Mouse (Mus musculus): ENCODE measurements around the gene Gpx5. TPM values are rescaled to one million over a fixed set of nuclear protein-coding genes. Genes with fewer than 3 reads are reported as not detected.

Gene Gpx5
- polyA plus RNA-seq, 1 experiment, result not detected

- Histone ChIP-seq H3K4me1 (ENCODE audit: control insufficient read depth, insufficient read depth, low read length) (no peaks in the 10 kb centered on the region), H3K4me3 (ENCODE audit: insufficient read depth, low read length) (no peak overlapping the region), H3K27ac (ENCODE audit: insufficient read depth, low read depth, low read length) (no peak overlapping the region)
- TF ChIP-seq POLR2A (IDR thresholded peaks at IDR 0.05; ENCODE audit: borderline replicate concordance, low read depth, low read length), result no peak
- no peak for TF ChIP-seq CTCF (IDR thresholded peaks at IDR 0.05; ENCODE audit: low read depth, low read length)
Observed at GRCm38 (mm10) chr13:21312854-21313253, 20.3 kb upstream of the Gpx5 start.

GRCm38 (mm10) chr13:21311926-21312325 is 19.4 kb upstream of the Gpx5 start, which contains the start of gene Gpx6:
Gene Gpx6 (plus strand): TSS chr13:21312125.
- H3K4me1 ChIP-seq (ENCODE audit: control insufficient read depth, insufficient read depth, low read length), result no peaks in the 10 kb centered on the region

DNA sequence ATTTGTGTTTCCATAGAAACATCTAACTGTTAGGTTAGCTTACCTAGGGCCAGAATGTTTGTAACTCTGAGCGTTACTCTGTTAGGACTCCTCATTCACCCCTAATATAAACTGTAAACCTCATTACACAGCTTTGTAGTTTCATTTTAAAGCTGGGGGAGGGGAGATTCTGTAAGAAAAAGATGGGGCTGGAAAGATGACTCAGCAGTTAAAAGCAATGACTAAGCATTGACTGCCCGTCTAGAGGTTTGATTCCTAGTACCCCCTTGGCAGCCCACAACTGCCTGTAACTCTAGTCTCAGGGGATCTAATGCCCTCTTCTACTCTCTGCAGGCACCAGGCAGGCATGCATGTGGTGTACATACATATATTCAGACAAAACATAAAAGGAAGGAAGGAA is 17.3 kb upstream of the Gpx5 start:
- H3K27ac ChIP-seq (ENCODE audit: insufficient read depth, low read depth, low read length), result no peak overlapping the region
- H3K4me1 ChIP-seq (ENCODE audit: control insufficient read depth, insufficient read depth, low read length), result no peaks in the 10 kb centered on the region
- H3K4me3 ChIP-seq (ENCODE audit: insufficient read depth, low read length), result no peak overlapping the region
- TF ChIP-seq CTCF (IDR thresholded peaks at IDR 0.05; ENCODE audit: low read depth, low read length) (no peak), POLR2A (IDR thresholded peaks at IDR 0.05; ENCODE audit: borderline replicate concordance, low read depth, low read length) (no peak)

More at GRCm38 (mm10) chr13:21311926-21312325, 19.4 kb upstream of the Gpx5 start, which contains the start of gene Gpx6:
- Histone ChIP-seq H3K27ac (ENCODE audit: insufficient read depth, low read depth, low read length) (no peak within 1 kb of the TSS), H3K4me3 (ENCODE audit: insufficient read depth, low read length) (no peak within 1 kb of the TSS)
- TF ChIP-seq POLR2A (IDR thresholded peaks at IDR 0.05; ENCODE audit: borderline replicate concordance, low read depth, low read length) (no peak), CTCF (IDR thresholded peaks at IDR 0.05; ENCODE audit: low read depth, low read length) (no peak)

DNA sequence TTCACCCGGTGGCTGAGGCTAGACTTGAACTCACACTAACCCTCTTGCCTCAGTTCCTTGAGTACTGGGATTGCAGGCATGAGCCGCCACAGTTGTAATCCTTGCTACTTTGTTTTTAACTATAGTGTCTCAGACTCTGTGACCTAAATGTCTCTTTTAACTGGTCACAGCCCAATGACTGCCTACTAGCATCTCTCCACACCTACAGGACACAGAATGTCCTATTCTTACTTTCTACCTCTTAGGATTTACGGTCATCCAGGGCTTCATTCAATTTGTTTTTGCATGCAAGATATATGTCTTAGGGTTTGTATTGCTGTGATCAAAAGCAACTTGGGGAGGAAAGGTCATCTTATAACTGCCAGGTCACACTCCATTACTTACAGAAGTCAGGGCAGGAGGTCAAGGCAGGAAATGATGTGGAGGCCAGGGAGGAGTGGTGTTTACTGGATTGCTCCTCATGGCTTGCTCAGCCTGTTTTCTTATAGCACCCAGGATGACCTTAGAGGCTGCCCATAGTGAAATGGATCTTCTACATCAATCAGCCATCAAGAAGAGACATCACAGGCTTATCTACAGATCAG is 12.0 kb upstream of the Gpx5 start:
- Histone ChIP-seq H3K4me1 (ENCODE audit: control insufficient read depth, insufficient read depth, low read length) (no peaks in the 10 kb centered on the region), H3K27ac (ENCODE audit: insufficient read depth, low read depth, low read length) (no peak overlapping the region), H3K4me3 (ENCODE audit: insufficient read depth, low read length) (no peak overlapping the region)
- TF ChIP-seq POLR2A (IDR thresholded peaks at IDR 0.05; ENCODE audit: borderline replicate concordance, low read depth, low read length), result no peak
- TF ChIP-seq CTCF (IDR thresholded peaks at IDR 0.05; ENCODE audit: low read depth, low read length), result no peak

DNA sequence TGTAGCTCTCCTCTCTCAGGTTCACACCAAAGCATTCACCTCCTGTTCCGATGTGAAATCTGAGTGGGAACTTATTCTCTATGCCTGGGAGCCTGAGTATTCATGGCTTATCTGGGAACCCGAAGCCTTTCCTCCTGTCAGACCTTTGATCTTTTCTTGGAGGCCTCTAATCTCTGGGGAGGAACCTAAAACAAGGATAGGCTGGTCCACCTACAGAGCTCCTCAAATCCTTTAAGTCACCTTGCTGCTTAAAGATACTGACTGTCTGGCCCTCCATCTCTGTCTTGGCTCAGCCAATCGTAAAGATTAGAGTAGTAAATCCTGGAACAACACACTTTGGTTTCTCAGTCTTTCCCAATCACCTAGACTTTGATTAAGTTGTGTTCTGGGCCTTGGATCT is 6.0 kb upstream of the Gpx5 start:
- H3K27ac ChIP-seq (ENCODE audit: insufficient read depth, low read depth, low read length), result no peak overlapping the region
- TF ChIP-seq POLR2A (IDR thresholded peaks at IDR 0.05; ENCODE audit: borderline replicate concordance, low read depth, low read length), result no peak
- no peak for TF ChIP-seq CTCF (IDR thresholded peaks at IDR 0.05; ENCODE audit: low read depth, low read length)
- no peak overlapping the region for H3K4me3 ChIP-seq (ENCODE audit: insufficient read depth, low read length)
- no peaks in the 10 kb centered on the region for H3K4me1 ChIP-seq (ENCODE audit: control insufficient read depth, insufficient read depth, low read length)

DNA sequence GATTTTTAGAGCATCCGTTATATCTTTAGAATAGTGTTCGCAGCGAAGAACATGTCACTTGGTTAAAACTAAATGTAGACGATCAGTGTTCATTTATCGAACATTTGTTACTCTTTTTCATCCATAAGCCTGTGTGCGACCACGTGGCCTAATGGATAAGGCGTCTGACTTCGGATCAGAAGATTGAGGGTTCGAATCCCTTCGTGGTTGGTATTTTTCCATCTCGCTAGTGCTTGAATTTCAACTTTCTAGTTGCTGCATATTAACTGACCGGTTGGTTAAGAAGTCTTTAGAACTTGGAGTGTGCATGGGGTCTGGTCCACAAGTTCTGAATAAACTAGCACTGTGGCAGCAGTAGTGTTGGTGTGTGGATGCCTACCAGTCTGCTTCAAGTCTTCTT is 13.0 kb downstream of the Gpx5 start:
- Histone ChIP-seq H3K4me1 (ENCODE audit: control insufficient read depth, insufficient read depth, low read length) (no peaks in the 10 kb centered on the region; the same call in 1 of the 2 replicates), H3K27ac (ENCODE audit: insufficient read depth, low read depth, low read length) (no peak overlapping the region), H3K4me3 (ENCODE audit: insufficient read depth, low read length) (peak overlapping the region; percentile 54)
- TF ChIP-seq CTCF (IDR thresholded peaks at IDR 0.05; ENCODE audit: low read depth, low read length) (no peak), POLR2A (IDR thresholded peaks at IDR 0.05; ENCODE audit: borderline replicate concordance, low read depth, low read length) (no peak)

- Histone ChIP-seq H3K4me3 (ENCODE audit: insufficient read depth, low read length) (peak overlapping the region; percentile 54), H3K4me1 (ENCODE audit: control insufficient read depth, insufficient read depth, low read length) (no peaks in the 10 kb centered on the region; the same call in 1 of the 2 replicates), H3K27ac (ENCODE audit: insufficient read depth, low read depth, low read length) (no peak overlapping the region)
- TF ChIP-seq POLR2A (IDR thresholded peaks at IDR 0.05; ENCODE audit: borderline replicate concordance, low read depth, low read length), result no peak
- TF ChIP-seq CTCF (IDR thresholded peaks at IDR 0.05; ENCODE audit: low read depth, low read length), result no peak
Observed at GRCm38 (mm10) chr13:21279076-21279475, 13.5 kb downstream of the Gpx5 start.

DNA sequence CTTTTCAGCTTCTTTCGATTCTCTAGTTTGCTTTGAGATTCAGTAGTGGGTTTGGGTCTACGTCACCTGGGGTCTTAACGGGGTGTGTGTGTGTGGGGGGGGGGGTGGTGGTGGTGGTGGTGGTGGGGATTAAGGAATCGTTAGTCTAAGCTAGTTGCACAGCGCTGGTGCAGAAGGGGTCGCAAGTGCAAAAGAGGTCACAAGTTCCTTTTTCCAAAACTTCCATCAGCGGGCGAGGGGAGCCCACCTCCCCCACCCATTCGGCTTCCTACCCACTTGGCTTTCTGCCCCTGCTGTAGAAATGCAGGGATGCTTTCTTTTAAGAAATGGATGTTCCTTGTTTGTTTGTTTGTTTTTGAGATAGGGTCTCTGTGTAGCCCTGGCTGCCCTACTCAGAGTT is 16.0 kb downstream of the Gpx5 start:
- TF ChIP-seq POLR2A (IDR thresholded peaks at IDR 0.05; ENCODE audit: borderline replicate concordance, low read depth, low read length), result no peak
- no peak for TF ChIP-seq CTCF (IDR thresholded peaks at IDR 0.05; ENCODE audit: low read depth, low read length)
- H3K4me3 ChIP-seq (ENCODE audit: insufficient read depth, low read length), result peak overlapping the region; percentile 68
- H3K27ac ChIP-seq (ENCODE audit: insufficient read depth, low read depth, low read length), result no peak overlapping the region
- no peaks in the 10 kb centered on the region; the same call in 1 of the 2 replicates for H3K4me1 ChIP-seq (ENCODE audit: control insufficient read depth, insufficient read depth, low read length)

DNA sequence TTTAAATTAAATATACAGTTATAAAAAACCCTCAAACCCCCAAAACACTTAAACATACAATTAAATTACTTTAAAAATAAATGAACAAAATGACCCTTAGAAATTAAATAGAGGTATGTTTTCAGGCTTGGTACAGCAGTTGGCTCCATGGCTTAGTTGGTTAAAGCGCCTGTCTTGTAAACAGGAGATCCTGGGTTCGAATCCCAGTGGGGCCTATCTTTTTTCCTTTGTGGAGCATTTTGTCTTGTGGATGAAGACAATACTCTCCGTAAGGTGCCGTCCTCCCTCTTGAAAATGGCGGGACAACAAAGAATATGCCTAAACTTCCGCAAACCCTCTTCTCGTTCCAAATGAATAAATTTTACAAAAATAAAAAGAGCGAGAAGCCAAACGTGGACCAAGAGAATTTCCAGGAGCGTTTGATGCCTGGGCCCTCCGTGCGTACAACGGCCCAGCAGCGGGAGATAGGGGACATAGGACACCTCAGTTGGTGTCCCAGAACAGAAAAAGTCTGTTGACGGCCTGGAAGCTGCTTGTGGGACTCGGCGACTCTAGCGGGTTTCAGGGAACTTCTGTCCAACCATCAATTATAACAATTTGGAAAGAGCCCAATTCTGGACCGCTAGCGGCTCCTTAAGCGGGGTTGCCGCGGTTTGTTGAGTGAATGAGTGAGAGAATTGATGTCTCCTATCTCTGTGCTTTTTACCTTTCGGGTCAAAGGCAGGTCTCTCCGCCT is 16.5 kb downstream of the Gpx5 start:
- Histone ChIP-seq H3K27ac (ENCODE audit: insufficient read depth, low read depth, low read length) (no peak overlapping the region), H3K4me1 (ENCODE audit: control insufficient read depth, insufficient read depth, low read length) (no peaks in the 10 kb centered on the region; the same call in 1 of the 2 replicates), H3K4me3 (ENCODE audit: insufficient read depth, low read length) (peak overlapping the region; percentile 68)
- TF ChIP-seq CTCF (IDR thresholded peaks at IDR 0.05; ENCODE audit: low read depth, low read length) (no peak), POLR2A (IDR thresholded peaks at IDR 0.05; ENCODE audit: borderline replicate concordance, low read depth, low read length) (no peak)

Measured in bone marrow macrophage, adult 2 months (primary cell).